Mouse (Mus musculus) frontal cortex, postnatal 36 days (tissue): Measurements from ENCODE around the gene Tkfc.

Source experiments
- DNase-seq, 2 experiments: peaks; one replicate each; pipeline ENCODE4 v3.0.0; 2022; ENCODE audit warnings: low spot score in 2 of 2

Tkfc gene

GRCm38 (mm10) chr19:10605293-10605900 lies at the start of gene Tkfc, which contains the start of gene Ddb1:
TSS of gene Tkfc (minus strand) at chr19:10605654.
TSS of gene Ddb1 (plus strand) at chr19:10605327.
- peak; percentile 99 for DNase-seq

- DNase-seq, result no peak
Observed at GRCm38 (mm10) chr19:10648156-10648555, 42.7 kb upstream of the Tkfc start.

GRCm38 (mm10) chr19:10645616-10646015 lies 40.2 kb upstream of the Tkfc start:
- no peak for DNase-seq

- DNase-seq, result no peak
Observed at GRCm38 (mm10) chr19:10640589-10641378, 35.3 kb upstream of the Tkfc start.

GRCm38 (mm10) chr19:10640080-10640479 lies 34.6 kb upstream of the Tkfc start:
- DNase-seq, result no peak

GRCm38 (mm10) chr19:10637840-10638239 lies 32.4 kb upstream of the Tkfc start:
- no peak for DNase-seq

- DNase-seq, result peak; percentile 53 to 70
Observed at GRCm38 (mm10) chr19:10634872-10635318, 29.4 kb upstream of the Tkfc start.

GRCm38 (mm10) chr19:10634106-10634871 lies 28.8 kb upstream of the Tkfc start, which contains the start of gene Vwce:
TSS of gene Vwce (plus strand) at chr19:10634213.
- DNase-seq, result peak; percentile 44 to 53

GRCm38 (mm10) chr19:10608573-10609240 lies 3.3 kb upstream of the Tkfc start:
- no peak for DNase-seq

GRCm38 (mm10) chr19:10605901-10606622 lies 608 bp upstream of the Tkfc start:
- DNase-seq, result no peak

- DNase-seq, result no peak
Observed at GRCm38 (mm10) chr19:10604534-10604933, 920 bp downstream of the Tkfc start.

- no peak for DNase-seq
Observed at GRCm38 (mm10) chr19:10603660-10604523, 1.6 kb downstream of the Tkfc start.

GRCm38 (mm10) chr19:10602787-10603186 lies 2.7 kb downstream of the Tkfc start:
- peak; percentile 83 to 89 for DNase-seq

GRCm38 (mm10) chr19:10602247-10602769 lies 3.1 kb downstream of the Tkfc start:
- no peak for DNase-seq

GRCm38 (mm10) chr19:10599648-10600047 lies 5.8 kb downstream of the Tkfc start:
- DNase-seq, result no peak

GRCm38 (mm10) chr19:10598188-10598587 lies 7.3 kb downstream of the Tkfc start:
- DNase-seq, result no peak

GRCm38 (mm10) chr19:10591659-10592377 lies 13.6 kb downstream of the Tkfc start:
- no peak for DNase-seq

- DNase-seq, result no peak
Observed at GRCm38 (mm10) chr19:10590301-10590700, 15.2 kb downstream of the Tkfc start.
